Mouse (Mus musculus) cortical plate, adult 2 months (tissue): ENCODE measurements around the gene Vwa5b1.

Experiments
- CTCF ChIP-seq: fragments of 200-500 bp; IDR thresholded peaks from 2 replicates; pipeline ENCODE4 v1.5.1; 2011; ENCODE audit warnings: mild to moderate bottlenecking, control low read depth, low read length; ENCODE audit not compliant: insufficient read depth; ENCODE audit errors: extremely low read depth
- POLR2A ChIP-seq: fragments of 200-500 bp; IDR thresholded peaks from 2 replicates; pipeline ENCODE4 v1.6.1; 2011; ENCODE audit warnings: mild to moderate bottlenecking, low read length, control low read depth; ENCODE audit not compliant: insufficient read depth; ENCODE audit errors: extremely low read depth

GRCm38 (mm10) chr4:138548960-138549359, 86.7 kb downstream of the Vwa5b1 start:
- TF ChIP-seq POLR2A = no peak
- no peak for TF ChIP-seq CTCF
